Mouse (Mus musculus) embryonic facial prominence, embryonic 12.5 days (tissue): ENCODE results near the gene Sdhaf1. TPM values are rescaled to one million over a fixed set of nuclear protein-coding genes. Genes with fewer than 3 reads are reported as not detected.
A peak's percentile ranks its signal among the peaks of the same experiment; 100 is the strongest.

ENCODE experiments used
- ATAC-seq: fragments of 200-750 bp; cut with Nextera tagmentation; 2 replicates; pipeline ENCODE4 v1.8.0; 2017; ENCODE audit not compliant: insufficient number of reproducible peaks, insufficient read depth, low FRiP score, low TSS enrichment
- H3K27ac ChIP-seq: fragments of 300-500 bp; sonication (generic); 2 replicates; pipeline ENCODE4 v1.5.1; 2016; ENCODE audit warnings: mild to moderate bottlenecking
- H3K27me3 ChIP-seq: fragments of 300-500 bp; sonication (generic); 2 replicates; pipeline ENCODE4 v1.6.1; 2016; ENCODE audit warnings: mild to moderate bottlenecking, moderate library complexity
- H3K36me3 ChIP-seq: fragments of 300-500 bp; sonication (generic); 2 replicates; pipeline ENCODE4 v1.6.1; 2016; ENCODE audit warnings: mild to moderate bottlenecking
- H3K4me1 ChIP-seq: fragments of 300-500 bp; sonication (generic); 2 replicates; pipeline ENCODE4 v1.6.1; 2016
- H3K4me2 ChIP-seq: fragments of 300-500 bp; sonication (generic); replicated peaks from 2 replicates; pipeline ENCODE4 v1.6.1; 2016; ENCODE audit warnings: mild to moderate bottlenecking, moderate library complexity
- H3K4me3 ChIP-seq: fragments of 300-500 bp; sonication (generic); 2 replicates; pipeline ENCODE4 v1.5.1; 2016; ENCODE audit warnings: mild to moderate bottlenecking
- H3K9ac ChIP-seq: fragments of 300-500 bp; sonication (generic); 2 replicates; pipeline ENCODE4 v1.6.1; 2016; ENCODE audit warnings: mild to moderate bottlenecking, moderate library complexity
- H3K9me3 ChIP-seq: fragments of 300-500 bp; sonication (generic); 2 replicates; pipeline ENCODE4 v1.6.1; 2016; ENCODE audit warnings: mild to moderate bottlenecking, moderate library complexity
- WGBS: fragments of 180-500 bp; shearing (Covaris S2); methylation state at CpG from one replicate; pipeline ENCODE4 v1.1.7; 2016; 5-methylcytosine and 5-hydroxymethylcytosine counted together
- polyA plus RNA-seq: library from polyadenylated mRNA; unstranded; fragments of >200 nt; fragmentation: Nextera tagmentation; extraction: Ambion mirVana; gene quantifications from 2 replicates; pipeline ENCODE4 v1.2.1, GENCODE M21; 2016

Gene Sdhaf1
- polyA plus RNA-seq, 1 experiment from 2014 or later, result 23.4 TPM

DNA sequence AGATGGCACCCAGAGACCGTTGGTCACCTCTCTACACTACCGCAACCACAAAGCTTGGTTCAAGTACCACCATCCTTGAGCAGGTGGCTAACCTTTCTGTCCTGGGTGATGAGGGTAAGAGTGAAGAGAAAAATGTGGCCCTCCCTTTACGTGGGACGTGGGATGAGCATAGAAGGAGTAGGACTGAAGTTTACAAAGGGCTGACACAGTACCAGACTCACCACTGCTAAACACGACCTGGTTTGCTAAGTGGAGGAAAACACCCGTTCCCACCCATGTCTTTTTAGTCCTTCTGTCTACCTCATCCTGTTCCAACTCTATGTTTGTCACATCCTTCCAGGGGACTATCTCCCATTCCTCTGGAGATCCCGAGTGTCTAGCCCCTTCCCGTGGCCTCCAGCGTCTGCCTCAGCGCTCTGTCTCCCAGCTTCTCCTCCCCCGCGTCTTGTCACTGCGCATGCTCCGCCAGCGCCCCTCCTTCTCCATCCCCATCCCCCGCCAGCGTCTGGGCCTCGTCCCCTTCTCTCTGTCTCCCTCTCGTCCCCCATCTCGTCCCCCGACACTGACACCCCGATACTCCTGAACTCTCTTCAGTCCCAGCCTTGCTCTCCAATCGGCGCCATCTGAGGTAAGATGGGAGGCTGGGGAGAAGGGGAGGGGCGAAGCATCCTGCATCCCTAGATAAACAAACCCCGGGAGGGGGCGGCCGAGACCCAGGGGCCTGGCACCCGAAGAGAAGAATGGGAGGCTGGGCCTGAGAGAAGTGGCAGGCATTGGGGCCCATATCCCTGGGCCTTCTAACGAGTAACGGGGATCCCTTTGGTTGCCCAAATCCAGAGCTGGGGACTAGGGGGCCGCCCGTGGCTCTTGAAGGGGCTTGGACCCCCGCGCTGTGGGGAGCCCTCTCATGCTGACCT lies 32.2 kb downstream of the Sdhaf1 start, which contains the start of gene Clip3:
Gene Clip3 (plus strand): TSS at position 514 of the 917 bp plus-strand sequence.
- peak; percentile 57 for ATAC-seq
- no peaks in the 10 kb centered on the region for H3K9me3 ChIP-seq
- peaks cover 22% of the 10 kb centered on the region for H3K4me1 ChIP-seq
- peak within 1 kb of the TSS; percentile 76 for H3K4me3 ChIP-seq
- 0 out of 2 replicates have a peak, but pooled peaks cover 4% of the 10 kb centered on the region for H3K27me3 ChIP-seq
- WGBS, result 7% methylated on average over 35 of the region's 35 CpGs
- peak within 1 kb of the TSS; percentile 96 for H3K9ac ChIP-seq
- H3K27ac ChIP-seq, result peak within 1 kb of the TSS; percentile 73
- H3K36me3 ChIP-seq, result peaks cover 25% of the 10 kb centered on the region
- peak within 1 kb of the TSS; percentile 93 for H3K4me2 ChIP-seq

DNA sequence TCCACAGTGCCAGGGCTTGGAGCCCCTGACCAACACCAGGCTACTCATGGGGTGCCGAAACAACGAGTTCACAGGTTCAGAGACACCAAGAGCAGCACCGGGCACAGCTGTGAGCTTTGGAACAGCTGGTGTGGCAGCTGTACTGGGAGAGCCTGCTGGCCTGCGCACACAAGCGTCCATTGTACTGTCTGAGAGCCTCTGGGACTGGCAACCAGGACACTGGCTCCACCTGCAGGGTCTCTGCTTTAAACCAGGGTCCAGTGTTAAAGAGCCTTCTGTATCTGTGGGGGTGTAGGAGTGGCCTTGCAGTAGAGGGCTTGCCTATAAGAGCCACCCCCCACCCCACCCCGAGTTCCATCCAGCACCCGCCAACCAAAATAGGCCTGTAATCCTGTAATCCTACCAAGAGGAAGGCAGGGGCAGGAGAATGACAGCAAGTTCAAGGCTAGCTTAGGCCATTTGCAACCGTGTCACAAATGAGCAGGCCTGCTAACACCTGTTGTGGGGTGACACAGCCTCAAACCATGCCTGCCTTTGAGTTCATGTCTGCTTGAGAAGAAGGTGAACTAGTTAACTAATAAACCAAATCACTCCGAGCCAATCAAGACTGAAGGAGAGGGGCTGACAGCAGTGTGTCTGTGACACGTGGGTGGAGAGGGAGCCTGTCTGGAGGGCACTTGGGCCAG lies 33.8 kb downstream of the Sdhaf1 start:
- WGBS, result 33% methylated on average over 10 of the region's 10 CpGs
- peak; percentile 31; the same call in 1 of the 2 replicates for ATAC-seq
- H3K9ac ChIP-seq, result peak overlapping the region; percentile 24; the same call in 1 of the 2 replicates
- H3K4me3 ChIP-seq, result no peak overlapping the region
- peaks cover 11% of the 10 kb centered on the region for H3K36me3 ChIP-seq
- no peak overlapping the region for H3K4me2 ChIP-seq
- 0 out of 2 replicates have a peak, but pooled peaks cover 4% of the 10 kb centered on the region for H3K27me3 ChIP-seq
- H3K27ac ChIP-seq, result peak overlapping the region; percentile 60; the same call in 1 of the 2 replicates
- H3K4me1 ChIP-seq, result peaks cover 22% of the 10 kb centered on the region
- H3K9me3 ChIP-seq, result no peaks in the 10 kb centered on the region

DNA sequence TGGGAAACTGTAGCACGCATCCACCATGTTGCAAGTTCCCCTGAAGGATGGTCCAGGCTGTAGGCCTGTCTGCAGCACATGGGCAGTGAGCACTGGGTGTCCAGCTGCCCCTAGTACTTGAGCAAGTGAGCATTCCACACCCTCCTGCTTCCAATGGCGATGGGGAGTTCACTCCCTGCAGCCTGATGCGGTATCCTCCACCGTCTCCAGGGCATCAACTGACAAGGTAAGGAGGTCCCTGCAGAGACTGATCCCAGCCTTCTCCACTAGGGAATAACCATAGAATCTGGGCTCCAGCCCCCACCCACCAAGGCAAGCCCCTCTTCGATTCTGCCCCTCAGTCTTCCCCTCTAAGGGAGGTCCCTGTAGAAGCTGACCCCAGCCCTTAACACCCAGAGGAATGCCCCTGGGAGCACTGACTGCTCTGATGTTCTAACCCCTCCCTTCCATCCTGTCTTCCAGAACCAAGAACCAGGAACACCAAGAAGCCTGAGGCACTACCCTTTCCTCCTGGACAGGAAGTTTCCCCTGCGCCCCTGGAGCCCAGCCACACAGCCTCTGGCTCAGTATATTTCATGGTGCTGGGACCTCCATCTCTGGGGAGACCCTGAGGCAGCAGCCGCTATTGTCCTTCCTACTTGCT lies 34.5 kb downstream of the Sdhaf1 start:
- Histone ChIP-seq H3K4me2 (no peak overlapping the region), H3K36me3 (peaks cover 4% of the 10 kb centered on the region), H3K9me3 (no peaks in the 10 kb centered on the region), H3K4me1 (peaks cover 22% of the 10 kb centered on the region), H3K4me3 (no peak overlapping the region), H3K9ac (no peak overlapping the region; the same call in 1 of the 2 replicates), H3K27ac (peak overlapping the region; percentile 60; the same call in 1 of the 2 replicates), H3K27me3 (0 out of 2 replicates have a peak, but pooled peaks cover 4% of the 10 kb centered on the region)
- 49% methylated on average over 7 of the region's 7 CpGs for WGBS
- no peak for ATAC-seq

DNA sequence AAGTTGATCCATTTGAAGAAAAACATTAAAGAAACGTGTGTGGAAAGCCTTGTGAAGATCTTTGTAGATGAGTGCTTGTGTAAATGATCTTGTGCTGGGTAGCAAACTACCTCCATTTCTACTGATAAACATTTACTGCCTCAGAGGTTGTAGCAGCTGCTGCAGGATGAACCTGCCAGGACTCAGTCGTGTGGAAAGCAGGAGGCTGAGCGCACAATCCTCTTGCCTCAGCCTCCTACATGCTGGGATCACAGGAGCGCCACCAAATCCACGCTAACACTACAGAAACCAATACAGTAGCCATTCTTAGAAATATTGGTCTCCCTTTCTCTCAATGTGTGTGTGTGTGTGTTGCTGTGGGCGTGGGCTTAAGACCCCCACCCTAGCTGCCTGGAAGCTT lies 35.6 kb downstream of the Sdhaf1 start:
- Histone ChIP-seq H3K36me3 (no peaks in the 10 kb centered on the region), H3K9me3 (no peaks in the 10 kb centered on the region), H3K27ac (no peak overlapping the region), H3K4me3 (no peak overlapping the region), H3K9ac (no peak overlapping the region), H3K27me3 (0 out of 2 replicates have a peak, but pooled peaks cover 4% of the 10 kb centered on the region), H3K4me2 (no peak overlapping the region), H3K4me1 (peaks cover 22% of the 10 kb centered on the region)
- 73% methylated on average over 6 of the region's 6 CpGs for WGBS
- ATAC-seq, result no peak

DNA sequence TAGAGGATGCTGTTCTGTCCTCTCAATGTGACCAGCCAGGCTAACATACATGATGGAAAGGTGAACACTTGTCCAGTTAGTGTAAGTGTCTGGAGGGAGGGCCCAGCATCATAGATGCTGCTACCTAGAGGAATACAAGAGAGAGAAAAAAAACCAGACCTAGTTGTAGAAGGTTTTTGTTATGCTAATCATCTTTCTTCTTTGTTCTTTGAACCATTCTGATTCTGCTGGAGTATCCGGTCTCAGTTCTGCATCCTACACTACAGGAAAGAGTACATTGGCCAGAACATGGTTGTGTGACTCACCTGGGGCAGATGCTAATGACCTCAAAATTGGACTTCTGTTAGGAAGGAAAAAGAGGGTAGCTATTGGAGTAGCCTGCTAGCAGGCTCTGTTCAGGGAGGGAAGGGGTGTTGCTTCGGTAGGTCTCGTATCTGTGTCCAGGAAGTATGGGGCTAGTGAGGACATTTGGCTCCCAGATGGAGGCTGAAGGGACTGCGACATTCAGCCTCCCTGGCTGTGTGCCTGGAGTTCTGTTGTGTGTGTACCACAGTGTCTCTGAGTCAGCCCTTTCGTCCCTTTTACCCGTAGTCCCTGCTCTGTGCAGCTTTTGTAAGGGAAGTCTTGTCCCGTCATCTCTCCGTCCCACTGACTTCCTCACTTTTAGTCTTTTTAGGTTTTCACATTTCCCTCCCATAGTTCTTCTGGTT lies 36.8 kb downstream of the Sdhaf1 start:
- no peak overlapping the region for H3K4me3 ChIP-seq
- ATAC-seq, result no peak
- H3K4me1 ChIP-seq, result peaks cover 11% of the 10 kb centered on the region; the same call in 1 of the 2 replicates
- 0 out of 2 replicates have a peak, but pooled peaks cover 4% of the 10 kb centered on the region for H3K27me3 ChIP-seq
- no peak overlapping the region for H3K4me2 ChIP-seq
- no peaks in the 10 kb centered on the region for H3K9me3 ChIP-seq
- H3K27ac ChIP-seq, result no peak overlapping the region
- H3K36me3 ChIP-seq, result no peaks in the 10 kb centered on the region
- no peak overlapping the region for H3K9ac ChIP-seq
- 59% methylated on average over 8 of the region's 8 CpGs for WGBS

DNA sequence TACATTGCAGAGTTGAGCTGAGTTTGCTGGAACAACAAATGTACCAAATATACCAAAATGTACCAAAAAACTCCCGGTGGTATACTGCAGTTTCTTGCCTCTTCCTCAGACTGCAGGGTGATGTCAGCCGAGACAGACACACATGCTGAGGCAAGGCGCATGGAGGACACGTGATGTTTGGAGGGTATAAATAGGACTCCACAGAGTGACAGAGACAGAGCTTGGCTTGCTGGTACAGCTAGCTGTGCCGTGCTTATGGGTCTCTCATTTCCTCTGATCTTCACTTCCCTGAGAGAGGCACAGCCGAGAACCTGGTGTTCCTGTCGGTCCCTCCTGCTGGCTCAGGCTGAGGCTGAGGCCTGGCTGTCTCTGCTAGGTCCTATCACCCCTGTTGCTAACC lies 41.0 kb downstream of the Sdhaf1 start:
- no peaks in the 10 kb centered on the region for H3K27me3 ChIP-seq
- WGBS, result 78% methylated on average over 7 of the region's 7 CpGs
- H3K4me2 ChIP-seq, result no peak overlapping the region
- no peaks in the 10 kb centered on the region for H3K9me3 ChIP-seq
- H3K4me1 ChIP-seq, result peaks cover 6% of the 10 kb centered on the region; the same call in 1 of the 2 replicates
- no peaks in the 10 kb centered on the region for H3K36me3 ChIP-seq
- H3K9ac ChIP-seq, result no peak overlapping the region
- no peak overlapping the region for H3K4me3 ChIP-seq
- no peak for ATAC-seq
- H3K27ac ChIP-seq, result no peak overlapping the region

DNA sequence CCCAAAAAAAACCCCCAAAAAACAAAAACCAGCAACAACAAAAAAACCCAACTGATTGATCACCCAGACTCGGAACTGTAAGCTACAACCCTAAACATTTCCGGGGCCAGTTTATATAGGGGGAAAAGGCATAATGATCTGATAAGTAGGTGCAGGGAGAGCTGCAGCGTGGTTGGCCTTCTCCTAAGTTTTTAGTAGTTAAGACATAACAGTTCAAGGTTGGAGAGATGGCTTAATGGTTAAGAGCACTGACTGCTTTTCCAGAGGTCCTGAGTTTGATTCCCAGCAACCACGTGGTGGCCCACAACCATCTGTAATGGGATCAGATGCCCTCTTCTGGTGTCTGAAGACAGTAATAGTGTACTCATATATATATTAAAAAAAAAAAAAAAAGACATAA lies 42.2 kb downstream of the Sdhaf1 start:
- Histone ChIP-seq H3K9ac (no peak overlapping the region), H3K4me1 (peaks cover 6% of the 10 kb centered on the region; the same call in 1 of the 2 replicates), H3K36me3 (no peaks in the 10 kb centered on the region), H3K4me3 (no peak overlapping the region), H3K27me3 (no peaks in the 10 kb centered on the region), H3K9me3 (no peaks in the 10 kb centered on the region), H3K4me2 (peak overlapping the region; percentile 85; the same call in 1 of the 2 replicates), H3K27ac (no peak overlapping the region)
- 79% methylated on average over 4 of the region's 4 CpGs for WGBS
- ATAC-seq, result no peak

DNA sequence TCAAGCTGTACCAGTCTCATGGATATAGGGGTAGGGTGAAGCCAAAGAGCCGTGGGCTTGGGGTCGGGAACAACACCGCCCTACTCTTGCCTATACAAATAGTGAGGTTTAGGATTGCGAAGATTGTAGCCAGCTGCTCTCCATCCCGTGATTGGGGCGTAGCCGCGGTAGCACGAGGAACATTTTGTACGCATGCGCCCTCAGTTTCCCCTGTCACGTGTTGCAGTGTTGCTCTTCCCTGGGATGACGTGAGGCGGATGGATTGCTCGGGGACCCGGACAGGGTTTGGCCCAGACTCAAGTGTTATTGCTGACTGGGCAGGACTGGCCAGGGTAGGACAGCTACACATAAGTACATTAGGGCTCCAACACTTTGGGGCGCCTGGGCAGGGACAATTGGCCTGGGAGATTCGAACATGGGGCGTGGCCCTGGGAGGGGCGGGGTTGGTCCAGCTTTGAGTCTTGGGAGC lies 43.0 kb downstream of the Sdhaf1 start:
- H3K27me3 ChIP-seq, result no peaks in the 10 kb centered on the region
- ATAC-seq, result peak; percentile 81
- H3K36me3 ChIP-seq, result no peaks in the 10 kb centered on the region
- peak overlapping the region; percentile 17; the same call in 1 of the 2 replicates for H3K9ac ChIP-seq
- peak overlapping the region; percentile 95 for H3K27ac ChIP-seq
- peak overlapping the region; percentile 81 for H3K4me3 ChIP-seq
- no peaks in the 10 kb centered on the region for H3K9me3 ChIP-seq
- H3K4me1 ChIP-seq, result peaks cover 6% of the 10 kb centered on the region; the same call in 1 of the 2 replicates
- WGBS, result 1% methylated on average over 20 of the region's 20 CpGs
- peak overlapping the region; percentile 85 for H3K4me2 ChIP-seq

DNA sequence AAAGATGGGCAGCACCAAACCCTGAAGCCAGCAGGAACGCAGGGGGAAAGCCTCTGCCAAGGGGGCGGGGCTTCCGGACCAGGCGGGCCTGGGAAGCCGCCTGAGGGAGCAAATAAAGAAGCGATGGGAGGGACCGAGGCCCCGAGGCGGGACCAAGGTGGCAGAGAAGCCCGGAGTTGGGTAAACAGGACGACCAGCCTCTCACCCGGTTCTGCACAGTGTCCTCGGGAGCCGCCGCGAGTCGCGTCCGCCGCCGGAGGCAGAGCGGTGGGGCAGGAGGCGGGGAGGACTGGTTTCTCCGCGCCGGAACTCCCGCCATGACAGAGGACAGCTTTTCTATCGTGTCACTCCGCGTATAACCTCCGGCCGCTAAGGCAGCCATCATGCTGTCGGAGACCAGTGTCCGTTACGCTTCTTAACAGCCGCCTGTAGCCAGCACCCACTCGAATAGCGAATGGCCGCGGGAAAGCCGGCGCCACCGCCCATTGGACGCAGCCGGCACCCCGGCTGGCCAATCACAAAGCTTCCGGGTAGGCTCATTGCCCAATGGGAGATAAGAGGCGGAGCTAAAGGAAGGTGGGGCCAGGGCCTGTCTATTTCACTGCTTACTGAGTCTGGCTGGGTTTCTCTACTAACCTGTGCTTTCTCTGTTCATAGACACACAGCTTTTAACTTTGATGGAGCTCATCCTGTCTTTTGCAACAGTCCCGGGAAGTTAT lies 43.6 kb downstream of the Sdhaf1 start, which contains the start of the genes Thap8 and Wdr62:
Gene Thap8 (plus strand): TSS at position 144 of the 719 bp plus-strand sequence.
Gene Wdr62 (minus strand): TSS at position 469 of the 719 bp plus-strand sequence.
- under 1% methylated on average over 49 of the region's 49 CpGs for WGBS
- H3K9ac ChIP-seq, result peak within 1 kb of the TSS; percentile 53
- peak; percentile 94 for ATAC-seq
- no peaks in the 10 kb centered on the region for H3K9me3 ChIP-seq
- H3K4me3 ChIP-seq, result peak within 1 kb of the TSS; percentile 81
- H3K36me3 ChIP-seq, result no peaks in the 10 kb centered on the region
- H3K27ac ChIP-seq, result peak within 1 kb of the TSS; percentile 95
- H3K4me2 ChIP-seq, result peak within 1 kb of the TSS; percentile 85
- peaks cover 6% of the 10 kb centered on the region; the same call in 1 of the 2 replicates for H3K4me1 ChIP-seq
- no peaks in the 10 kb centered on the region for H3K27me3 ChIP-seq

DNA sequence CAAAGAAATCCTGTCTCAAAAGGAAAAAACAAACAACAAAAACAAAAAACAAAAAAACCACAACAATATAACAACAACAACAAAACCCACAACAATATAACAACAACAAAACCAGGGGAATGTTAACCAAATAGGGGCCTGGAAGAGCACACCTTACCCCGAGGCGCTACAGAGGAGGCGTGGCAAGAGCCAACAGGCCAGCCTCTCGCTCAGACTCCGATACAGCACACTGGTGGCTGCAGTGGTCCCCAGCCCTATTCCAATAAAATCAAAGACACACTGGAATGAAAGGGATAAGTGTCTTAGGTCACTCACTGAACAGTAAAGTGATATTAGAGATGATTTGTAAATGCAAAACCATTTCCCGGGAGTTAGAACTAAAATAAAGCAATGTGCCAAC lies 44.2 kb downstream of the Sdhaf1 start:
- H3K4me3 ChIP-seq, result peak overlapping the region; percentile 81
- H3K9me3 ChIP-seq, result no peaks in the 10 kb centered on the region
- H3K27me3 ChIP-seq, result no peaks in the 10 kb centered on the region
- H3K4me2 ChIP-seq, result peak overlapping the region; percentile 85
- H3K27ac ChIP-seq, result peak overlapping the region; percentile 95; the same call in 1 of the 2 replicates
- 0% methylated on average over 6 of the region's 6 CpGs for WGBS
- H3K4me1 ChIP-seq, result peaks cover 6% of the 10 kb centered on the region; the same call in 1 of the 2 replicates
- no peak for ATAC-seq
- H3K9ac ChIP-seq, result peak overlapping the region; percentile 53
- H3K36me3 ChIP-seq, result no peaks in the 10 kb centered on the region
